Mouse (Mus musculus): ENCODE results near the gene Pitpnm1.

DNA sequence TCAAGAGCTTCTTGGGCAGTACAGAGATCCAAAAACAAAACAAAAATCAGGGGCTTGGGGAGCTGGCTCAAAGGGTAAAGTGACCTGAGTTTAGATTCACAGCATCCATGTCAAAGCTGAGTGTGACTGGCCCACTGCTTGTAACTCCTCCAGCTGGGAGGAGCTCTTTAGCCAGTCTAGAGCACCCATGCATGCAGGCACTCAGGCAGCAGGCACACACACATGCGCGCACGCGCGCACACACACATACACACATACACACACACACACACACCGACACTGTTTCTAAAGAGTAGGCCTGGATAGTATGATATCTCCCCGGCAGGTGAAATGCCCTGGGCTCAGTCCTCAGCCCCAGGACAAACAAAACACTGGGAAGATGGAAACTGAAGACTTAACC lies 17.2 kb downstream of the Pitpnm1 start:
- no peak for TF ChIP-seq MXI1 (IDR thresholded peaks at IDR 0.05; ENCODE audit: low read depth, low read length)
- no peak for TF ChIP-seq USF1 (IDR thresholded peaks at IDR 0.05; ENCODE audit: low read depth, low read length)
- no peak for TF ChIP-seq CHD2 (IDR thresholded peaks at IDR 0.05; ENCODE audit: low read length)
- TF ChIP-seq POLR2A (IDR thresholded peaks at IDR 0.05; ENCODE audit: low read depth, low read length) = no peak
- TF ChIP-seq MAFK (IDR thresholded peaks at IDR 0.05; ENCODE audit: insufficient replicate concordance, low read length) = no peak
- no peak for TF ChIP-seq SMC3 (IDR thresholded peaks at IDR 0.05; ENCODE audit: low read depth, low read length)
- no peak for TF ChIP-seq NELFE (IDR thresholded peaks at IDR 0.05; ENCODE audit: low read depth, low read length)
- TF ChIP-seq EP300 (IDR thresholded peaks at IDR 0.05; ENCODE audit: low read length) = no peak
